Mouse (Mus musculus): Measurements from ENCODE around the gene Catsperb. TPM values are rescaled to one million over a fixed set of nuclear protein-coding genes. Genes with fewer than 3 reads are reported as not detected.
"Not testable (repeated sequence)": the region's sequence is repeated elsewhere in the genome, so short reads cannot be mapped to it uniquely, and the experiment has no call there.

Catsperb gene
- polyA plus RNA-seq (2016; fragmentation: Nextera tagmentation; extraction: Ambion mirVana): not detected in 2 replicates

DNA sequence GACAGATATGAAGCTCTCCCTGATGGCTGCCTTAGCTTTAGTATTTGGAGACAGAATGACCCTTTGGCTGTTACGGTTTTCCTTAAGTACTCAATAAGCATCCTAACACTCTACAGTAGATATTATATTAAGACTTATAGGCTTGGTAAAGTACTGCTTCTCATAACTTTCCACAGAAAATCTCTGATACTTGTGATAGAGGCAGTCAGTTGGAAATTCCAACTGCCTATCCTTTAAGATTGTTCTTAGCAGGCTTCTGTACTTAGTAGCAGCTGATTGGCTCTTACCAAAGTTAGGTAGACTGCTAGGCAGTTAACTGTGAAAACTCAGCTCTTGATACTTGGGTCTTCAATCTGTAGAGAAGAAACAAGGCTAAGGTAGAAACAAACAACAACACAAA lies at the start of gene Catsperb:
Gene Catsperb (plus strand): TSS at position 301 of the 400 bp plus-strand sequence.
- H3K36me3 ChIP-seq; H3K27ac ChIP-seq; H3K4me3 ChIP-seq; H3K9me3 ChIP-seq; DNase-seq (ENCODE audit: low spot score); H3K4me1 ChIP-seq; H3K27me3 ChIP-seq (ENCODE audit: insufficient read depth, poor library complexity, severe bottlenecking): not testable (repeated sequence)
- 86% methylated on average over 1 of the region's 1 CpGs for WGBS

DNA sequence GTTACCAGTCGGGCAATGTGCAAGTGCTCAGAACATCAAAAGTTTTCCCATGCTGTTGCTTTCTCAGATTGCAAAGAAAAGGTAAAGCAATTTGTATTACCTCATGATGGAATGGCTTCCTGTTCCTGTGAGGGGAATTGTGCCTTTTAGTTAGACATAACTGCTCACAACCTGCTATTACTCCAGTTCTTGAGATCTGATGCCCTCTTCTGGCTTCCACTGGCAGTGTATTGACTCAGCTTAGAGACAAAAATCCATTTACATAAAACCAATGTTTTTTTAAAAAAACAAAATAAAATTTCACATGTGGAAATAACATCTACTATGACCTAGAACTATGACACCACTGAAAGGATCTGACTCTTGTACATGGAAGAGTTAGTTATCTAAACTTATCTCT lies 43.0 kb upstream of the Catsperb start:
- not testable (repeated sequence) for H3K36me3 ChIP-seq; H3K27ac ChIP-seq; H3K4me3 ChIP-seq; H3K27me3 ChIP-seq (ENCODE audit: insufficient read depth, poor library complexity, severe bottlenecking); DNase-seq (ENCODE audit: low spot score); H3K9me3 ChIP-seq; H3K4me1 ChIP-seq
- 70% methylated on average over 1 of the region's 1 CpGs for WGBS

DNA sequence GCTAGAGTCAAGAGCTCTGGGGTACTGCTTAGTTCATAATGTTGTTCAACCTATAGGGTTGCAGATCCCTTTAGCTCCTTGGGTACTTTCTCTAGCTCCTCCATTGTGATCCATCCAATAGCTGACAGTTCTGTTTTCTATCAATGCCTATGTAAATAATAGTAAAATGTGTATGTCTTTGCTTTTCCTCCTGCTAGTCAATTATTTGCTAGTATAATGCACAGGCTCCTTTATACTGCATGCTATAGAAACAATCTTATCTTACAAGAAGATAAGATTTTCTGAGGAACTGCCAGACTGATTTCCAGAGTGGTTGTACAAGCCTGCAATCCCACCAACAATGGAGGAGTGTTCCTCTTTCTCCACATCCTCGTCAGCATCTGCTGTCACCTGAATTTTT lies 23.0 kb upstream of the Catsperb start:
- not testable (repeated sequence) for H3K27ac ChIP-seq; H3K9me3 ChIP-seq; H3K4me3 ChIP-seq; H3K36me3 ChIP-seq; H3K4me1 ChIP-seq; H3K27me3 ChIP-seq (ENCODE audit: insufficient read depth, poor library complexity, severe bottlenecking); DNase-seq (ENCODE audit: low spot score)
- WGBS: 71% methylated on average over 1 of the region's 1 CpGs

DNA sequence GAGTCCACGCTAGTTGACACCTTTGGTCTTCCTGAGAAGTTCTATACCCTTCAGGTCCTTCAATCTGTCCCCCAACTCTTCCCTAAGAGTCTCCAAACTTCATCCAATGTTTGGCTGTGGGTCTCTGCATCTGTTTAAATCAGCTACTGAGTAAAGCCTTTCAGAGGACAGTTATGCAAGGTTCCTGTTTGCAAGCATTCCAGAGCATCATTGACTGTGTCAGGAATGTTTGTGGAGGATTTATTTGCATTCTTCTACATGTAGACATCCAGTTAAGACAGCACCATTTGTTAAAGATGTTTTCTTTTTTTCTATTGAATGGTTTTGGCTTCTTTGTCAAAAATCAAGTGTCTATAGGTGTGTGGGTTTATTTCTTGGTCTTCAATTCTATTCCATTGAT lies 21.7 kb downstream of the Catsperb start:
- Histone ChIP-seq H3K4me1 (no peaks in the 10 kb centered on the region), H3K27me3 (ENCODE audit: insufficient read depth, poor library complexity, severe bottlenecking) (no peaks in the 10 kb centered on the region), H3K36me3 (no peaks in the 10 kb centered on the region), H3K27ac (no peak overlapping the region), H3K9me3 (no peaks in the 10 kb centered on the region), H3K4me3 (no peak overlapping the region)
- DNase-seq (ENCODE audit: low spot score): no peak
- 77% methylated on average over 1 of the region's 1 CpGs for WGBS

DNA sequence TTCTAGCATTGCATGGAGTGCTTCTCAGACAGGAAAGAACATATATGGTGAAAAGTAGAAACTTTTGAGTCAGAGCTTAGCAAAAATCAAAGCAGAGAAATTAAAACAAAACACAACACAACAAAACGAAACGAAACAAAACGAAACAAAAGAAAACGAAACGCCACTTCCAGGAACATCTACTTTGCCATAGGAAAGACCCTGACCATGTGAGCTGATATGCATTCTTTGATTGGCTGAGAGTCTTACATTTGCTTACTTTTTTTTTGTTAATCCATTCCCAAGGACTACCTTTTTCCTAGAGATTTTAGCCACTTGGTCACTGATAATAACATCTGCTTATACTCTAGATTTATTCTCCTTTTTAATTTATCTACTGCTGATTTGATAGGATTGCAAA lies 57.6 kb downstream of the Catsperb start:
- H3K4me1 ChIP-seq: no peaks in the 10 kb centered on the region
- no peak overlapping the region for H3K27ac ChIP-seq
- DNase-seq (ENCODE audit: low spot score): no peak
- WGBS: 89% methylated on average over 5 of the region's 5 CpGs
- no peaks in the 10 kb centered on the region for H3K27me3 ChIP-seq (ENCODE audit: insufficient read depth, poor library complexity, severe bottlenecking)
- no peak overlapping the region for H3K4me3 ChIP-seq
- no peaks in the 10 kb centered on the region for H3K36me3 ChIP-seq
- H3K9me3 ChIP-seq: no peaks in the 10 kb centered on the region

DNA sequence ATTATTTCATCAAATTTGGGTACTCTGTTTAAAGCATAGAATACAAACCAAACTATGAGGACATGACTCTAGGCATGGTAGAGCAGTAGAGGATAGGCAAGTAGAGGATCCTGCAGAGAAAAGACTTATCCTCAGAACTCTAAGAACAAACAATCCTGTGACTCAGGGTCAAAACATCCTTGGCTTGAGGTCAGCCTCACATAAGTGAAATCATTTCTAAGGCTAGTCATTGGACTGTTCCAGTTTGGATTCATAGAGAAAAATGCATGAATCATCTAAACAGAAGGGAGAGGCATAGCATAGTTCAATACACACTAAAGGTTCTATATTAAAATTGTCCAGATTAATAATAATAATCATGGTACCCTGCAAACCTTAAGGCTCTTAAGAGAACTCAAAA lies 79.1 kb downstream of the Catsperb start:
- H3K27me3 ChIP-seq (ENCODE audit: insufficient read depth, poor library complexity, severe bottlenecking): no peaks in the 10 kb centered on the region
- no peak overlapping the region for H3K4me3 ChIP-seq
- no peaks in the 10 kb centered on the region for H3K4me1 ChIP-seq
- H3K27ac ChIP-seq: no peak overlapping the region
- no peak for DNase-seq (ENCODE audit: low spot score)
- no peaks in the 10 kb centered on the region for H3K36me3 ChIP-seq
- no peaks in the 10 kb centered on the region for H3K9me3 ChIP-seq

DNA sequence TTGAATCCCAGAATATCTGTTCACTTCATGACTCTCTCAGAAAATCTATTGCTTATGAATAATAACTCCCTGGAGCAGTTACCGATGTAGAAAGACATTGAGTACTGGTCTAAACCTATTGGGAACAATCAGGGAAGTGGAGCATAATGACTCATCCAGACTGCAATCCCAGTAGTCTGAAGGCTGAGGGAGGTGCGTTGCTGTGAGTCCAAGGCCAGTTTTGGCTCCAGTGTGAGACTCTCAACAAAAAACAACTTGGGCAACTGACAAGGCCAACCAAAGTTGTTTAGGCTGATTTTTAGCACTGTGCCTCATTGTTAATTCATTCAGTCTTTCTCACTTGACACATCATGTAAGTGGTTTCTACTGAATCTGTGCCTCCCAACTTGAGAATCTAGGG lies 106.9 kb downstream of the Catsperb start:
- H3K4me3 ChIP-seq; H3K9me3 ChIP-seq; DNase-seq (ENCODE audit: low spot score); H3K36me3 ChIP-seq; H3K4me1 ChIP-seq; H3K27ac ChIP-seq; H3K27me3 ChIP-seq (ENCODE audit: insufficient read depth, poor library complexity, severe bottlenecking): not testable (repeated sequence)
- 73% methylated on average over 2 of the region's 2 CpGs for WGBS

DNA sequence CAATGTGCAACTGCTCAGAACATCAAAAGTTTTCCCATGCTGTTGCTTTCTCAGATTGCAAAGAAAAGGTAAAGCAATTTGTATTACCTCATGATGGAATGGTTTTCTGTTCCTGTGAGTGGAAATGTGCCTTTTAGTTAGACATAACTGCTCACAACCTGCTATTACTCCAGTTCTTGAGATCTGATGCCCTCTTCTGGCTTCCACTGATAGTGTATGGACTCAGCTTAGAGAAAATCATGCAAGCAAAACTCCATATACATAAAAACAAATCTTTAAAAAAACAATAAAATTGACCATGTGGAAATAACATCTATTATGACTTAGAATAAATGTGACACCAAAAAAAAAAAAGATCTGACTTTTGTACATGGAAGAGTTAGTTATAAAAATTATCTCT lies 202.2 kb downstream of the Catsperb start:
- not testable (repeated sequence) for H3K4me3 ChIP-seq; H3K4me1 ChIP-seq; H3K27me3 ChIP-seq (ENCODE audit: insufficient read depth, poor library complexity, severe bottlenecking); H3K9me3 ChIP-seq; H3K36me3 ChIP-seq; DNase-seq (ENCODE audit: low spot score); H3K27ac ChIP-seq

DNA sequence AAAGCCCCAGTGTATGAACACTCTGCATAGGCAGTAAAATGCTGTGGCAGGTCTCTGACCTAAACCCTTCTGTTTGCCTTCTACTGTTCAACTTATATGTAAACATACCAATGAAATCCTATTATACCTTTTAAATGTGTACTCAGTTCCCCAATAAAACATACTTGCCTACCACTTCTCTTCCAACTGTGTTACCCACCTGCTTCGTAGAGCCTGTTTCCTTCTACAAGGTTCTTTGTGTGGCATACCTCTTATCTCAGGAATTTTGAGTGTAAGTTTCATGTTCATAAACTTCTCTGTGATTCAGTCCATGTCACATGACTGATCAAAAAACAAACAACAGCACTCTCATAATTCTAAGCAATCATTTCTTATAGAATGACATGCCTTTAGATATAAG lies 228.7 kb downstream of the Catsperb start:
- Histone ChIP-seq H3K9me3 (no peaks in the 10 kb centered on the region), H3K27ac (no peak overlapping the region), H3K4me3 (no peak overlapping the region), H3K4me1 (no peaks in the 10 kb centered on the region), H3K36me3 (no peaks in the 10 kb centered on the region), H3K27me3 (ENCODE audit: insufficient read depth, poor library complexity, severe bottlenecking) (no peaks in the 10 kb centered on the region)
- DNase-seq (ENCODE audit: low spot score): no peak
- WGBS: 78% methylated on average over 1 of the region's 1 CpGs

DNA sequence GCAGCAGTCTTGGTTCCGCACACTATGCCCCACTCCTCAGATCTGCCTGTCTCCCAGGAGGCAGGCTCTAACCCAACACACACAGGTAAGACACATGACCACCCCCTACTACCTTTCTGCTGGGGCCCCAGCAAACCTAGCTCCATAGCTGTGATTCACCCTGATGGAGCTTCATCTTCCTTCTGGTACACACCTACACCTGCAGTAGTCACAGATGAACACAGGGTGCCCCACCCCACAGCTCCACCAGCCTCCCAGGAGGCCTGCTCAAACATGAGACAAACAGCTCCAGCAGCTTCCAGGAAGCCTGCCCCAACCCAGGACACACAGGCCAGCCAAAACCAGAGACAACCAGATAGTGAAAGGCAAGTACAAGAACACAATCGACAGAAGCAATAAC lies 263.0 kb downstream of the Catsperb start:
- no peaks in the 10 kb centered on the region for H3K27me3 ChIP-seq (ENCODE audit: insufficient read depth, poor library complexity, severe bottlenecking)
- H3K27ac ChIP-seq: no peak overlapping the region
- WGBS: 80% methylated on average over 2 of the region's 2 CpGs
- no peak overlapping the region for H3K4me3 ChIP-seq
- H3K36me3 ChIP-seq: no peaks in the 10 kb centered on the region
- no peaks in the 10 kb centered on the region for H3K9me3 ChIP-seq
- no peak for DNase-seq (ENCODE audit: low spot score)
- no peaks in the 10 kb centered on the region for H3K4me1 ChIP-seq

Small RNA genes within 50 kb of the gene (microRNA-seq; reads per million reads assigned to microRNA genes)
- gene Gm24542: not detected

All from heart, embryonic 10.5 days (tissue).